Mouse (Mus musculus): ENCODE measurements at regions not wholly inside any gene's neighbourhood (a gene's known extent, or its start where the extent isn't known, plus 50 kb on each side); places are given as distances from the start of the nearest gene placed in this dataset.
"Not testable (repeated sequence)": the region's sequence is repeated elsewhere in the genome, so short reads cannot be mapped to it uniquely, and the experiment has no call there.

- Histone ChIP-seq H3K9ac (no peak overlapping the region), H3K4me3 (no peak overlapping the region), H3K9me3 (replicated peaks) (no peaks in the 10 kb centered on the region), H3K4me2 (no peak overlapping the region), H3K36me3 (no peaks in the 10 kb centered on the region), H3K27me3 (replicated peaks) (no peaks in the 10 kb centered on the region), H3K4me1 (replicated peaks) (no peaks in the 10 kb centered on the region), H3K27ac (ENCODE audit: poor library complexity, severe bottlenecking) (no peak overlapping the region)
- ATAC-seq (ENCODE audit: insufficient number of reproducible peaks, low FRiP score) = no peak
Measured at GRCm38 (mm10) chr9:92767532-92767931, 225.5 kb downstream of the Plod2 start.

- WGBS = 88% methylated on average over 3 of the region's 3 CpGs
- no peak overlapping the region for H3K27ac ChIP-seq (ENCODE audit: poor library complexity, severe bottlenecking)
- H3K9me3 ChIP-seq (replicated peaks) = no peaks in the 10 kb centered on the region
- no peaks in the 10 kb centered on the region for H3K27me3 ChIP-seq (replicated peaks)
- no peak overlapping the region for H3K4me2 ChIP-seq
- no peak for ATAC-seq (ENCODE audit: insufficient number of reproducible peaks, low FRiP score)
- no peak overlapping the region for H3K4me3 ChIP-seq
- H3K9ac ChIP-seq = no peak overlapping the region
- H3K4me1 ChIP-seq (replicated peaks) = no peaks in the 10 kb centered on the region
- H3K36me3 ChIP-seq = no peaks in the 10 kb centered on the region
Measured at GRCm38 (mm10) chr9:92768432-92768831, 226.4 kb downstream of the Plod2 start.

- H3K27ac ChIP-seq (ENCODE audit: poor library complexity, severe bottlenecking) = no peak overlapping the region
- no peak for ATAC-seq (ENCODE audit: insufficient number of reproducible peaks, low FRiP score)
Measured at GRCm38 (mm10) chr9:92769528-92769927, 227.5 kb downstream of the Plod2 start.

GRCm38 (mm10) chr9:92771002-92771401, 229.0 kb downstream of the Plod2 start:
- no peaks in the 10 kb centered on the region for H3K27me3 ChIP-seq (replicated peaks)
- H3K27ac ChIP-seq (ENCODE audit: poor library complexity, severe bottlenecking) = no peak overlapping the region
- no peaks in the 10 kb centered on the region for H3K36me3 ChIP-seq
- no peaks in the 10 kb centered on the region for H3K9me3 ChIP-seq (replicated peaks)
- H3K4me1 ChIP-seq (replicated peaks) = no peaks in the 10 kb centered on the region
- 78% methylated on average over 2 of the region's 2 CpGs for WGBS
- H3K9ac ChIP-seq = no peak overlapping the region
- H3K4me2 ChIP-seq = no peak overlapping the region
- no peak for ATAC-seq (ENCODE audit: insufficient number of reproducible peaks, low FRiP score)
- H3K4me3 ChIP-seq = no peak overlapping the region

More at GRCm38 (mm10) chr9:92769528-92769927, 227.5 kb downstream of the Plod2 start:
- H3K9ac ChIP-seq = no peak overlapping the region
- H3K36me3 ChIP-seq = no peaks in the 10 kb centered on the region
- H3K9me3 ChIP-seq (replicated peaks) = no peaks in the 10 kb centered on the region
- no peak overlapping the region for H3K4me3 ChIP-seq
- no peaks in the 10 kb centered on the region for H3K4me1 ChIP-seq (replicated peaks)
- 55% methylated on average over 2 of the region's 2 CpGs for WGBS
- H3K4me2 ChIP-seq = no peak overlapping the region
- H3K27me3 ChIP-seq (replicated peaks) = no peaks in the 10 kb centered on the region

GRCm38 (mm10) chr9:92771716-92772115, 229.7 kb downstream of the Plod2 start:
- Histone ChIP-seq H3K9ac (no peak overlapping the region), H3K4me3 (no peak overlapping the region), H3K36me3 (no peaks in the 10 kb centered on the region), H3K9me3 (replicated peaks) (no peaks in the 10 kb centered on the region), H3K27ac (ENCODE audit: poor library complexity, severe bottlenecking) (no peak overlapping the region), H3K4me2 (no peak overlapping the region), H3K4me1 (replicated peaks) (no peaks in the 10 kb centered on the region), H3K27me3 (replicated peaks) (no peaks in the 10 kb centered on the region)
- no peak for ATAC-seq (ENCODE audit: insufficient number of reproducible peaks, low FRiP score)
- 71% methylated on average over 3 of the region's 3 CpGs for WGBS

- ATAC-seq (ENCODE audit: insufficient number of reproducible peaks, low FRiP score) = no peak
- Histone ChIP-seq H3K4me1 (replicated peaks) (no peaks in the 10 kb centered on the region), H3K36me3 (no peaks in the 10 kb centered on the region), H3K9me3 (replicated peaks) (no peaks in the 10 kb centered on the region), H3K27me3 (replicated peaks) (no peaks in the 10 kb centered on the region), H3K27ac (ENCODE audit: poor library complexity, severe bottlenecking) (no peak overlapping the region), H3K4me2 (no peak overlapping the region), H3K4me3 (no peak overlapping the region), H3K9ac (no peak overlapping the region)
Measured at GRCm38 (mm10) chr9:92782922-92783454, 241.0 kb downstream of the Plod2 start.

- H3K4me3 ChIP-seq = no peak overlapping the region
- H3K9me3 ChIP-seq (replicated peaks) = no peaks in the 10 kb centered on the region
- H3K27ac ChIP-seq (ENCODE audit: poor library complexity, severe bottlenecking) = no peak overlapping the region
- no peaks in the 10 kb centered on the region for H3K36me3 ChIP-seq
- no peak overlapping the region for H3K9ac ChIP-seq
- WGBS = 48% methylated on average over 1 of the region's 1 CpGs
- no peaks in the 10 kb centered on the region for H3K27me3 ChIP-seq (replicated peaks)
- no peak overlapping the region for H3K4me2 ChIP-seq
- no peak for ATAC-seq (ENCODE audit: insufficient number of reproducible peaks, low FRiP score)
- no peaks in the 10 kb centered on the region for H3K4me1 ChIP-seq (replicated peaks)
Measured at GRCm38 (mm10) chr9:92799695-92800094, 257.7 kb downstream of the Plod2 start.

GRCm38 (mm10) chr9:92809469-92809868, 267.4 kb downstream of the Plod2 start:
- Histone ChIP-seq H3K27ac (ENCODE audit: poor library complexity, severe bottlenecking) (no peak overlapping the region), H3K36me3 (no peaks in the 10 kb centered on the region)

GRCm38 (mm10) chr9:92820721-92821120, 278.7 kb downstream of the Plod2 start:
- H3K4me2 ChIP-seq = peak overlapping the region; percentile 16
- H3K4me1 ChIP-seq (replicated peaks) = no peaks in the 10 kb centered on the region
- no peak overlapping the region for H3K27ac ChIP-seq (ENCODE audit: poor library complexity, severe bottlenecking)
- no peaks in the 10 kb centered on the region for H3K27me3 ChIP-seq (replicated peaks)
- no peaks in the 10 kb centered on the region; the same call in 1 of the 2 replicates for H3K9me3 ChIP-seq (replicated peaks)
- no peak overlapping the region for H3K4me3 ChIP-seq
- no peak overlapping the region for H3K9ac ChIP-seq
- WGBS = 63% methylated on average over 11 of the region's 11 CpGs
- no peak for ATAC-seq (ENCODE audit: insufficient number of reproducible peaks, low FRiP score)
- no peaks in the 10 kb centered on the region for H3K36me3 ChIP-seq

More at GRCm38 (mm10) chr9:92809469-92809868, 267.4 kb downstream of the Plod2 start:
- no peak overlapping the region for H3K4me3 ChIP-seq
- no peak for ATAC-seq (ENCODE audit: insufficient number of reproducible peaks, low FRiP score)
- no peak overlapping the region for H3K9ac ChIP-seq
- H3K4me2 ChIP-seq = no peak overlapping the region
- H3K4me1 ChIP-seq (replicated peaks) = no peaks in the 10 kb centered on the region
- no peaks in the 10 kb centered on the region for H3K27me3 ChIP-seq (replicated peaks)
- no peaks in the 10 kb centered on the region for H3K9me3 ChIP-seq (replicated peaks)

- H3K36me3 ChIP-seq = no peaks in the 10 kb centered on the region
- no peaks in the 10 kb centered on the region for H3K27me3 ChIP-seq (replicated peaks)
- ATAC-seq (ENCODE audit: insufficient number of reproducible peaks, low FRiP score) = no peak
- no peak overlapping the region for H3K4me2 ChIP-seq
- H3K4me3 ChIP-seq = no peak overlapping the region
- H3K9ac ChIP-seq = no peak overlapping the region
- H3K27ac ChIP-seq (ENCODE audit: poor library complexity, severe bottlenecking) = no peak overlapping the region
- H3K9me3 ChIP-seq (replicated peaks) = no peaks in the 10 kb centered on the region; the same call in 1 of the 2 replicates
- H3K4me1 ChIP-seq (replicated peaks) = no peaks in the 10 kb centered on the region
Measured at GRCm38 (mm10) chr9:92826708-92827353, 284.8 kb downstream of the Plod2 start.

- 93% methylated on average over 2 of the region's 2 CpGs for WGBS
- H3K9me3 ChIP-seq (replicated peaks) = not testable (repeated sequence)
Measured at GRCm38 (mm10) chr9:92836156-92836555, 294.1 kb downstream of the Plod2 start.

More at GRCm38 (mm10) chr9:92836156-92836555, 294.1 kb downstream of the Plod2 start:
- not testable (repeated sequence) for H3K4me1 ChIP-seq (replicated peaks); H3K9ac ChIP-seq; H3K36me3 ChIP-seq; ATAC-seq (ENCODE audit: insufficient number of reproducible peaks, low FRiP score); H3K27ac ChIP-seq (ENCODE audit: poor library complexity, severe bottlenecking); H3K4me2 ChIP-seq; H3K4me3 ChIP-seq; H3K27me3 ChIP-seq (replicated peaks)
